Mouse (Mus musculus): ENCODE data around the gene Aamdc.

The Aamdc gene

DNA sequence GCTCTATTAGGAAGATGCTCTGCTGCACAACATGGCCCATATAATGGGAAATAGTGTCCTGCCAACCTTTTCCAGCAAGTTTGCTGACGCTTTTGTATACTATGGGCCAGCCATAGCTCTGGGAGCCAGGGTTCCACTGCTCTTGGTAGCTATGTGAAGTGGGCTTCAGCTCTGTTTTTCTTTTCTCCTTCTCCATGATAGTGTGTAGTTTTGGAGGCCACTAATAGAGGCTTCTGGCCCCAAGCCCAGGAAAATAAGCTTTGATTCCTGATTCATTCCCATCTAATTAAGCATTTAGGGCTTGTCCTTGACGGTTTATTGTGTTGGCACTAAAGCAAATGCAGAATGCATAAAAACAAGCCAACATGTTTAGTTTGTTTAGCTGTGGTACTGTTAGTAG, 59.4 kb downstream of the Aamdc start:
- no peak for DNase-seq (ENCODE audit: extremely low read depth, low read depth)

GRCm38 (mm10) chr7:97514786-97515185, 64.5 kb downstream of the Aamdc start:
- DNase-seq (ENCODE audit: extremely low read depth, low read depth) = no peak

DNA sequence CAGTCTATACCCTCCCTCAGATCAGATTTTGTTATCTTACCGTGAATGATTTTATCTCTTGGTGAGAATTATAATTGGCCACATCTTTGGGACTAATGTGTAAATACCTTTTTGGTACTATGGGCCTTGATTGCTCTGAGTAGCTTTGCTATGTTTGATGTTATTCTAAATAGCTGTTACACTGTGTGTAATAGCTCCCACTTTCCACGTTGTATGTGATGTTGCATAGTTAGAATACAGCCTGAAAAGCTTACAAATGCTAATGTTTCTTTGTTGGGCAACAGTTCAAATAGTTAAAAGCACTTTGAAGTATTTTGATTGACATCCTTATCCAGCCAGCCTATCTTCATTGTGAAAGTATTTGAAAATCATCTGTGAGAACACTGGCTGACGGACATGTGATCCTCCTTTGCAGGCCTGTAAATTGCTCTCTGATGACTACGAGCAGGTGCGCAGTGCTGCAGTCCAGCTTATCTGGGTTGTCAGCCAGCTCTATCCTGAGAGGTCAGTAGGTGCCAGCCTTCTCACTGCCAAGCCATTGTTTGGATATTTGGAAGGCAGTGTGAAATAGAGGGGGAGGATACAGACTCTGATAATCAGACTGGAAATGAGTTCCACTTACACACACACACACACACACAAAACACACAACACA, 78.6 kb downstream of the Aamdc start:
- no peak for DNase-seq (ENCODE audit: extremely low read depth, low read depth)
